Mouse (Mus musculus) neural tube, embryonic 14.5 days (tissue): ENCODE measurements at regions not wholly inside any gene's neighbourhood (a gene's known extent, or its start where the extent isn't known, plus 50 kb on each side); places are given as distances from the start of the nearest gene placed in this dataset.

Source experiments
- ATAC-seq: fragments of 200-750 bp; cut with Nextera tagmentation; 2 replicates; pipeline ENCODE4 v1.8.0; 2017; ENCODE audit warnings: low read depth, mild to moderate bottlenecking, moderate TSS enrichment, moderate library complexity
- H3K27ac ChIP-seq: fragments of 300-500 bp; sonication (generic); 2 replicates; pipeline ENCODE4 v1.5.1; 2014; ENCODE audit warnings: low read depth, mild to moderate bottlenecking, control low read depth, low read length, moderate library complexity, mixed read lengths
- H3K27me3 ChIP-seq: fragments of 300-500 bp; sonication (generic); 2 replicates; pipeline ENCODE4 v1.6.1; 2014; ENCODE audit warnings: low read length; ENCODE audit not compliant: control insufficient read depth, insufficient read depth
- H3K36me3 ChIP-seq: fragments of 300-500 bp; sonication (generic); 2 replicates; pipeline ENCODE4 v1.6.1; 2014; ENCODE audit warnings: low read length, mixed read lengths; ENCODE audit not compliant: control insufficient read depth, insufficient read depth
- H3K4me1 ChIP-seq: fragments of 300-500 bp; sonication (generic); 2 replicates; pipeline ENCODE4 v1.6.1; 2014; ENCODE audit warnings: low read length; ENCODE audit not compliant: control insufficient read depth, insufficient read depth
- H3K4me2 ChIP-seq: fragments of 300-500 bp; sonication (generic); 2 replicates; pipeline ENCODE4 v1.6.1; 2014; ENCODE audit warnings: mild to moderate bottlenecking, low read depth, low read length, control low read depth
- H3K4me3 ChIP-seq: fragments of 300-500 bp; sonication (generic); 2 replicates; pipeline ENCODE4 v1.5.1; 2014; ENCODE audit warnings: low read depth, low read length, control low read depth, mixed read lengths
- H3K9ac ChIP-seq: fragments of 300-500 bp; sonication (generic); replicated peaks from 2 replicates; pipeline ENCODE4 v1.6.1; 2014; ENCODE audit warnings: low read depth, mild to moderate bottlenecking, control low read depth, low read length, mixed read lengths
- H3K9me3 ChIP-seq: fragments of 300-500 bp; sonication (generic); 2 replicates; pipeline ENCODE4 v1.6.1; 2016; ENCODE audit warnings: low read length; ENCODE audit not compliant: control insufficient read depth
- WGBS: fragments of 180-500 bp; shearing (Covaris S2); extraction: QIAGEN DNeasy Blood & Tissue Kit; methylation state at CpG from one replicate; pipeline ENCODE4 v1.1.7; 2014; 5-methylcytosine and 5-hydroxymethylcytosine counted together

DNA sequence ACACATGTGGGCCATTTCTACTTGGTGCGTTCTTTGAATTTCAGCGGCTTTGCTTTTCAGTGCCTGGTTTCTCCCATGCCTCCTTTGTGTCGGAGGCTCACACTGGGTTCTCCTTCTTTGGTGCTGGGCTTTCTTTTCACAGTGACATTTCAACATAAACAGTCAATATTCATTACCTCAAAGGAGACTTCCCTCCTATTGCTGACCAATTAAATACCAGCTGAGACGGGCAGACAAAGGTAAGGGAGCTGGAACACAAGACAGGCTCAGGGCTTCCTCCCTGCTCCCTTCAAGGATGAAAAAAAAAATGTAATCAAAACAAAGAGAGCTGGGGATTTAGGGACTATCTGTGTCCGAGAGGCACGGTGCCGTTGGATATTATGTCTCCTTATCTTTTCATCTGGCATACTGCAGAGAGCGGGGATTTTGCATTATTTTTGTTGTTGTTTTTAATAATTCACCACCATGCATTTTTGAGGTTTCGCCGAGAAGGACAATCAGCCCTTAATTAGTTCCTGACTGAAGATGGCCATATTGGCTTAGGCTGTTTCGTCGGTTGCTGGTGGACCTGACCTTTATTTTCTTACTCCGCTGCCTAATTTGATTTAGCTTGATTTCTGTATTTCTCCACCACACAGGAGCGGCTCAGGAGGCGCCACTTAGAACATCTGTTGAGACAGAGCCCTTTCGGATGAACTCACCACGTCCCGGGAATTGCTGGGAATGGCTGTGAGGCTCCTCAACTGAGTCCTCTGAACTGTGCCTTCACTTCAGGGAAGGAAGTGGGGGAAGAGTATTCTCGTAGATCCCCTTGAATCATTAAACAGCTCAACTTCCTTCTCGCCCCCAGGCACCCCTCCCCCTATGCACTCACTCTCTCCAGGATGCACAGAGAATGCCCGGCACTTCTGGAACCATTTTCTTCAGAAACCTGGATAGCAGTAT, 373.9 kb downstream of the Nr2f2 start:
- peak overlapping the region; percentile 44 for H3K4me2 ChIP-seq
- peak; percentile 58; the same call in 1 of the 2 replicates for ATAC-seq
- no peaks in the 10 kb centered on the region for H3K4me1 ChIP-seq
- H3K9ac ChIP-seq, result no peak overlapping the region; the same call in 1 of the 2 replicates
- H3K9me3 ChIP-seq, result no peaks in the 10 kb centered on the region
- peak overlapping the region; percentile 23 for H3K4me3 ChIP-seq
- peaks cover 19% of the 10 kb centered on the region; the same call in 1 of the 2 replicates for H3K27me3 ChIP-seq
- WGBS, result 3% methylated on average over 21 of the region's 21 CpGs
- no peak overlapping the region for H3K27ac ChIP-seq
- no peaks in the 10 kb centered on the region for H3K36me3 ChIP-seq

DNA sequence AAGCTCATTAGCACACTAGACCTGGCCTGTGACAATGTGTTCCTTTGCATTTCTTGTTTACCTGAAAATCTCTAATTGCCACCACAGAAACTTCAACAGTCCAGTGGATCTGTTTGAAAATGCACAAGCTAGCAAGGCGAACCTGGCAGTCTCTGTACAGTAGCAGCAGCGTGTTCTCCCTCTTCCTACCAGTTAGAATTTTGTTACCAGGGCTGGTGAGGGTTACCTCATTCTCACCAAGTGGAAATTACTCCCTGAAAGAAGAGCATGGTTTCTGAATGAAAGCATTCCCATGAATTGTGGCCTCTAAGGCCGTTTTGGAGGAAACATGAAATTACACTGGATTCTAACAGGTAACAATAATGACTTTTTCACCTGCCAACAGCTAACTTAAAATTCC, 374.6 kb downstream of the Nr2f2 start:
- WGBS, result 16% methylated on average over 3 of the region's 3 CpGs
- Histone ChIP-seq H3K4me2 (0 out of 2 replicates have a peak overlapping the region, but pooled peaks have one; percentile 44), H3K27ac (no peak overlapping the region), H3K4me1 (no peaks in the 10 kb centered on the region), H3K9ac (no peak overlapping the region), H3K36me3 (no peaks in the 10 kb centered on the region), H3K9me3 (no peaks in the 10 kb centered on the region), H3K27me3 (peaks cover 21% of the 10 kb centered on the region; the same call in 1 of the 2 replicates), H3K4me3 (no peak overlapping the region)
- ATAC-seq, result no peak

DNA sequence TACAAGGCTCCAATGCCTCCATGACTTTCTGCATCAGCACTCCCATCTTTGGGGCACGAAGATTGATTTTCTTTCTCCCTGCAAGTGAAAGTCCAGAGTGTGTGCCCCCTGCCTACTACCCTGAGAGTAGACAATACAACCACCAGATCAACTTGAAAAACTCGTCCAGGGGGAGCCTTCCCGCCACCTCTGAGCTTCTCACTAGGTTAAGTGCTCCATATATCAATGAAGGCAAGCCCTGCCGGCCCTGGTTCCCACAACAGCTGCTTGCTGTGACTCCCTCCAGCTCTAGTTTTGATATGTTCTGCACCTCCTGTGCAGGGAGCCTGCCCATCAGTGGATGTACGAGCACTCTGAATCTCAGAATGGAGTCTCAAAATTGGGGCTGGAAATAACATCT, 377.8 kb downstream of the Nr2f2 start:
- no peaks in the 10 kb centered on the region for H3K4me1 ChIP-seq
- H3K4me2 ChIP-seq, result no peak overlapping the region
- H3K4me3 ChIP-seq, result no peak overlapping the region
- H3K9ac ChIP-seq, result no peak overlapping the region
- no peaks in the 10 kb centered on the region for H3K9me3 ChIP-seq
- 4% methylated on average over 5 of the region's 5 CpGs for WGBS
- H3K27me3 ChIP-seq, result peaks cover 11% of the 10 kb centered on the region; the same call in 1 of the 2 replicates
- ATAC-seq, result no peak
- H3K27ac ChIP-seq, result no peak overlapping the region
- H3K36me3 ChIP-seq, result no peaks in the 10 kb centered on the region

DNA sequence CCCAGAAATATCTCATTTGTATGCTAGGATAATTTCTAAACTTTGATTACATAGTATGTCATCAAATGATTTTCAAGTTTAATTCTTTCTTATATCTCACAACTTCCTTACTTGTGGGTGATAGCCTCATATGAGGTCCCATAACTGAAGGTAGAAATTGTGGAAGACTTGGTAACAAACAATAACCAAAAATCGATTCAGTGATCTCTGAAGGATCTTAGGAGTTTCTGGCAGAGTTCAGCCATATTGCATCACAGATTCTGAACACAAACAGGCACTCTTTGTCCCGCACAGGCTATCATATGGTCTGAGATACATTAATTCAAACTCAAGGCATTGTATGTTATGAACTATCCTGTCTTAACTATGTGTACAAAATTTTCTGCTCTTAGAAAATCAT, 385.2 kb downstream of the Nr2f2 start:
- WGBS, result 80% methylated on average over 2 of the region's 2 CpGs
- Histone ChIP-seq H3K36me3 (no peaks in the 10 kb centered on the region), H3K4me2 (no peak overlapping the region), H3K27me3 (no peaks in the 10 kb centered on the region), H3K4me1 (no peaks in the 10 kb centered on the region), H3K27ac (no peak overlapping the region), H3K9ac (no peak overlapping the region), H3K9me3 (no peaks in the 10 kb centered on the region), H3K4me3 (no peak overlapping the region)
- ATAC-seq, result no peak

DNA sequence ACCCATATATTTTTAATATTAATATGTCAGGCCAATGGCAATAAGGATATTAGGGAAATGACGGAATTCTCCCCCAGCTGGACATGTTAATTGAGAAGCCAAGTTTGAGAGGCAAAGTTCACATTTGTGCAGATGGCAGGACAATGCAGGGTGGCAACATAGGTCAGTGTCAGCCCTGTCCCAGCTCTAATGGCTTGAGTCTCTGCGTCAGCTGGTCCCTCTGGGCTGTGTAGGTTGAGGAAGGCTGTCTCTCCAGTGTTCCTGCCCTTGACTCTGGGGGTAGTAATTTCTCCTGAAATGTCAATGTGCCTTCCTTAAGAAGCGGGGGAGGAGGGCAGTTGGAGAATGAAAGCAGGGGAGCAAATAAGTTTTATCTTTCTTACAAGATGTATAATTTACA, 390.2 kb downstream of the Nr2f2 start:
- no peak overlapping the region for H3K27ac ChIP-seq
- no peaks in the 10 kb centered on the region for H3K4me1 ChIP-seq
- H3K36me3 ChIP-seq, result no peaks in the 10 kb centered on the region
- no peak for ATAC-seq
- H3K9ac ChIP-seq, result no peak overlapping the region
- WGBS, result 60% methylated on average over 3 of the region's 3 CpGs
- no peaks in the 10 kb centered on the region for H3K9me3 ChIP-seq
- no peak overlapping the region for H3K4me3 ChIP-seq
- H3K4me2 ChIP-seq, result no peak overlapping the region
- no peaks in the 10 kb centered on the region for H3K27me3 ChIP-seq

DNA sequence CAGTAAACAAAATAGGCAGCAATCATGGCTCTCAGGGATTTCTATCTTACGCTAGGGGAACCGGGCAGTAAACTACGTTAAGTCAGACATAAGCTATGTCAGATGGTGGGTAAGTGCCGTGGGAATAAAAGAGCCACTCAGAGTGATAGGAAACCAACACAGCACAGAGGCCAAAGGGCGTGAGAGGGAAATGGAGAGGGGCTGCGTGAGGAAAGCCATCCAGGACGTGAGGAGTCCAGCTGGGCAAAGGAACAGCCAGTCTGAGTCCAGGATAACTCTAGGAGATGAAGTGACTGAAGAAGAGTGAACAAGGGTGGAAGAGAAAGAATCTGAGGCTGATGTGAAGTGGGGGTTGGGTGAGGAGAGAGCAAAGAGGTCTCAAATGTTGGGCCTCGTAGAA, 402.5 kb downstream of the Nr2f2 start:
- H3K27me3 ChIP-seq, result peaks cover 6% of the 10 kb centered on the region
- 73% methylated on average over 8 of the region's 8 CpGs for WGBS
- H3K9me3 ChIP-seq, result no peaks in the 10 kb centered on the region
- H3K9ac ChIP-seq, result no peak overlapping the region
- no peak overlapping the region for H3K4me3 ChIP-seq
- no peaks in the 10 kb centered on the region for H3K36me3 ChIP-seq
- H3K27ac ChIP-seq, result no peak overlapping the region
- H3K4me2 ChIP-seq, result no peak overlapping the region
- no peak for ATAC-seq
- H3K4me1 ChIP-seq, result no peaks in the 10 kb centered on the region

DNA sequence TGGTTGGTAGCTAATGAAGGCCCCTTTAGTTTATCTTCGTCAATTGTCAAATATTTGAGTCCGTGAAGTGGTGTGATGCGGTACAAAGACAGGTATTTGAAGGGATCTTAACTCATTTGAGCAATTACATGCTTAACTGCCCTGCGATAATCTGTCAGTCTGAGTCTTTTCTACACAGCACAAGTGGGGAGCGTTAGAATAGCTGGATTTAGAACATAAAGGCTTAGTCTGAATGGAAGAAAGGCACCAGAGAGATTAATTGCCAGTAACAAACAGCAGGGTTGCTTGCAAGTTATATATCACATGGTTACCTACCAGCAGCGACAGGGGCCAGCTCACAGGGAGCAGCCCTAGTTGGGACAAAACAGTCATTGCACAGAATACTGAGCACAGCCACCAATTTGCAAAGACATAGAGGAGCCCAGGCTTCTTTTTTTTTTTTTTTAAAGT, 416.3 kb downstream of the Nr2f2 start:
- H3K4me3 ChIP-seq, result no peak overlapping the region
- H3K9me3 ChIP-seq, result no peaks in the 10 kb centered on the region
- peak overlapping the region; percentile 7; the same call in 1 of the 2 replicates for H3K4me2 ChIP-seq
- 4% methylated on average over 6 of the region's 6 CpGs for WGBS
- H3K4me1 ChIP-seq, result no peaks in the 10 kb centered on the region
- H3K27ac ChIP-seq, result no peak overlapping the region
- peak; percentile 78 for ATAC-seq
- no peak overlapping the region for H3K9ac ChIP-seq
- H3K36me3 ChIP-seq, result no peaks in the 10 kb centered on the region
- peaks cover 35% of the 10 kb centered on the region for H3K27me3 ChIP-seq

DNA sequence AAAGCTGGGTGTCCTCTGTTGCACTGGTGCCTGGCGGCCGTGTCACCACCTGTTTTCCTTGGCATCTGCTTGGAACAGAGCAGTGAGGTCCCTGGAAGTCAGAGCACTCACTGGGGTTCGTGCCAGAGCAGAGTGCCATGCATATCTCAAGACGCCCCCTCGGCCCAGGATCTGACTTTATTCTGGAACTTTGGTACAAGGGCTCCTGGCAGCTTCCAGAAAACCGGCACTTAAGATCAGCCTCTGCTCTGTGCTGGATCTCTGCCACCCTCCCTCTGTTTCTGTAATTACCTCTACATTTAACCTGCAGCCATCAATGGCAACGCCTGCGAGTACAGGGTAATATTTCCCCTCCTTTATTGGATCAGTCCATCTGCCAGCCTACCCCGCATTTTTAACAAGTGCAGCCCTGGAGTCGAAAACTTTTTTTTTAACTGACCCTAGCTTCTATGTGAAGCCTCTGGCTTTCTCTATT, 416.9 kb downstream of the Nr2f2 start:
- H3K4me3 ChIP-seq, result no peak overlapping the region
- peak; percentile 72 for ATAC-seq

DNA sequence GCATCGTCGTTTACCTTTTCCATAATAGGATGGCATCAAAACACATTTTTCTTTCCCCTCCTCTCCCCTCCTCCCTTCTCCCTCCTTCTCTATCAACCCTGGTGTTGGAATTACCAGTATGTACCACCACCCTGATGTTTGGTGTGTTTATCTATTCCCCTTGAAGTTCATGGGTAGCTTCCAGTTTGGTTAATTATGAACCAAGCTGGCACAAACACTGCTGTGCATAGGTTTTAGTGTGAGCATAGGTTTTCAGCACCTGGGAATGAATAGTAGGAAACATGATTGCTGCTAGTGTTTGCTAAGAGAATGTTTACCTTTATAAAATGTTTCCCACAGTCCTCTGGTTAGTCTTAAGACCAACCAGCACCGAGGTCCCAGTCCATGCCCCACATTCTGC, 420.1 kb downstream of the Nr2f2 start:
- Histone ChIP-seq H3K9ac (no peak overlapping the region), H3K36me3 (no peaks in the 10 kb centered on the region), H3K4me3 (no peak overlapping the region), H3K4me2 (no peak overlapping the region), H3K27me3 (peaks cover 29% of the 10 kb centered on the region), H3K9me3 (no peaks in the 10 kb centered on the region), H3K27ac (no peak overlapping the region), H3K4me1 (no peaks in the 10 kb centered on the region)
- ATAC-seq, result no peak
- WGBS, result 90% methylated on average over 3 of the region's 3 CpGs

More for the DNA sequence above, 416.9 kb downstream of the Nr2f2 start:
- Histone ChIP-seq H3K9ac (no peak overlapping the region), H3K9me3 (no peaks in the 10 kb centered on the region), H3K36me3 (no peaks in the 10 kb centered on the region), H3K4me1 (no peaks in the 10 kb centered on the region), H3K27me3 (peaks cover 32% of the 10 kb centered on the region), H3K4me2 (0 out of 2 replicates have a peak overlapping the region, but pooled peaks have one; percentile 7), H3K27ac (no peak overlapping the region)
- WGBS, result 13% methylated on average over 10 of the region's 10 CpGs
